Mouse (Mus musculus) gastrocnemius, adult 18-20 months (tissue): Measurements from ENCODE around the gene S100a16. TPM values are rescaled to one million over a fixed set of nuclear protein-coding genes. Genes with fewer than 3 reads are reported as not detected.

ENCODE experiments used
- DNase-seq: peaks from one replicate; pipeline ENCODE4 v3.0.0; 2021; ENCODE audit warnings: low spot score
- total RNA-seq, 2 experiments: library from RNA; stranded (reverse); gene quantifications; 2 replicates each; pipeline ENCODE4 v1.2.3; 2021

Gene S100a16
- total RNA-seq, 2 experiments from 2014 or later: 51.3 to 58.8 TPM

DNA sequence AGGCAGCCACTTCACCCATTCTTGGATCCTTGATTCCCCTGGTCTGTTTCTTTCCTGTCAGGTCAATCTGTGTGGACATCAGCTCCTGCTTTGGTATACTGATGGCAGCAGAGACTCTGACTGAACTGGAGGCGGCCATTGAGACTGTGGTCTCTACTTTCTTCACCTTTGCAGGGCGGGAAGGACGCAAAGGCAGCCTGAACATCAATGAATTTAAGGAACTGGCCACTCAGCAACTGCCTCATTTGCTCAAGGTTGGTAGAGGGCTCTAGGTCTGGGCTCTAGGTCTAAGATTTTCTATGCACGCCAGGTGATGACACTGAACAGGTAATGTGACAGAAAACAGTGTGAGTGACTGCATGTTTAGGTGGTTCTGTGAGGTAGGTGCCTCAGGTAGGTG lies 21.3 kb upstream of the S100a16 start:
- no peak for DNase-seq

DNA sequence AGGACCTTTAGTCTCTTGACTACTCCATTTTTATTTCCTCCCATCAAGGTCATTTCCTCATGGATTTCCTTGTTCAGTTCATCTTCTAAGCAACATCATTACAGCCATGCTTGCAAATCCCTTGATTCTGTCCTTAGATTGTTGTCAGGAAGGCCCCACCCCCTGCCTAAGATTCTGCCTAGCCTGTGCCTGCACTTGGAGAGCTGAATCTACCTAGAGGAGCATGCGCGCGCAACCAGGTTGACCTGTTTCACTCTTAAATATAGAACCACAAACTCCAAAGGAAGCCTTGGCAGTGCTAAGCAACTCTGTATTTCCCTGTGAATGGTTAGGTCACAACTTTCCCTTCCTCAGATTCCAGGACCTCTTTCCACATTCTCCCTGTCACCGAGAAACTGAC lies 19.3 kb upstream of the S100a16 start:
- no peak for DNase-seq

DNA sequence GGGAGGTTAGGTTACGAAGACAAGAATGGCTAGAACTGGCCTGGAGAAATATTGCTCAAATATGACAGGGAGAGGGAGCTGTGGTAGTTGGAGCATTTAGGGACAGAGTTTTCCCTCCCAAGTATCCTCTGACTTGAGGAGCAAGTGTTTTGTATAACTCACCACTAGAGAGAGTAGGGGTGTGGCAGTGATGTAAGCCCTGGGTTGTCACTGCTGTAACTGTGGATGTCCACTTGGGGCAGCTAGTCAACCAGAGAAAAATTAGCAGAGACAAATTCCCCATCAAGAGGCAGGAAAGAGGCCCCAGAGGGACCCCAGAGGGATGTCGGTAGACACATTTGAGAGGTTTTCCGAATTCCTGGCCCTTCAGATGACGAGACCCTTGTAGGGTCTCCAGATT lies 11.6 kb upstream of the S100a16 start:
- DNase-seq: peak; percentile 70

DNA sequence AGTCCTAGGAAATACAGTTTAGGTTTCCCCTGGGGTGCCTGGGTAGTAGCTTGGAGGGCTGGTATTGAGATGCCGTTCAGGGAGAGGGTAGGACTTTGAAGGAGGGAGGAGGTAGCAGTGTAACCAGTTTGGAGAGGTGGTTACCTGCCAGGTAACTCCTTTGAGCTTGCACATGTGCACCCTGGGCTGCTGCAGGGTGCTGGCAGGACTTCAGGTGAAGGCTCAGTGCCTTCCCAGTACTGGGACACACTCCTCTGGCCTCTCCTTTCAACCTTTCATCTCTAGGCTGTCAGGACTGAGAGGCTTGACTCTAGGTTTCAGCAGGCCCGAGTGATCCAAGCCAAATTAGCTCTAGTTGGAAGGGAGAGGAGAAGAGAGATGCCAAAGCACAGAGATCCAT lies 11.0 kb upstream of the S100a16 start:
- DNase-seq: no peak

DNA sequence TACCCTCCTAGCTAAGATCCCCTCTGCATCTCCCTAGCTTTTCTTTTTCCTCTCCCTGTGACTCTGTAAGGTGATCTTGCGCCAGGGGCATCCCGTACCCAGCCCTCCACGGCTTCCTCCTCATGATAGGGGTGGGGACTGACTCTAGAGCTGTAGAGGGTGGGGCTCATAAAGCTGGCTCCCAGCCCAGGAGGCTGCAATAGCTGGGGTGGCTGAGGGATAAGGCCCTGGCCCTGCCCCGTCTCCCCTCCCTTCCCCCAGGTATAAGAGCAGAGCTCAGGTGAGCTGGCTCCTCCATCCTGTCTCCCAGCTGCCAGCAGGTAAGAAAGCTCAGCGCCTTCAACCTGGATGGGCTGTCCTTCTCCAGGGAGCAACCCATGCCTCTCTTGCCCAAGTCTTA lies 10.5 kb upstream of the S100a16 start, which contains the start of gene S100a14:
Gene S100a14, plus strand, starts transcription at position 277 of the 400 bp plus-strand sequence.
- DNase-seq: no peak

DNA sequence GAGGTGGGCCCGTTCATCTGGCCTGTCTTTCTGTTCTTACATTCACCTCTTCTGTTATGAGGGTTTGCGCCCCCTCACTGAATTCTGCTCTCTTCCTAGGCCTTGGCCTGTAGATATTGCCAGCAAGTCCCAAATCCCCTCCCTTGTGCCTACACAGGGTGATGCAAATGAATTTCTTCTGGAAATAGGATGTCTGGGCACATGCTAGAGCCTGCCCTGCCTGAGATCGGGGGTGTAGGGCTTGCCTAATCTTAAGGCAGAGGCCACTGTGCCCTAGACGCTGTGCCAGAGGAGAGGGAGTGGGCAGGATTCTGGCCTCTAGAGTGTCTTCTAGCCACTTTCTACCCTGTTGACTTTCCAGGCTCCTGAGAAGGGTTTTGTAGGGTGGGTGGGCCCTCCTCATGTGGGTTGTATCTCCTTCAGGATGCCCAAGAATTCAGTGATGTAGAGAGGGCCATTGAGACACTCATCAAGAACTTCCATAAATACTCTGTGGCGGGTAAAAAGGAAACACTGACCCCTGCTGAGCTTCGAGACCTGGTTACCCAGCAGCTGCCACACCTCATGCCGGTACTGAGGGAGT lies 9.7 kb upstream of the S100a16 start:
- DNase-seq: no peak

DNA sequence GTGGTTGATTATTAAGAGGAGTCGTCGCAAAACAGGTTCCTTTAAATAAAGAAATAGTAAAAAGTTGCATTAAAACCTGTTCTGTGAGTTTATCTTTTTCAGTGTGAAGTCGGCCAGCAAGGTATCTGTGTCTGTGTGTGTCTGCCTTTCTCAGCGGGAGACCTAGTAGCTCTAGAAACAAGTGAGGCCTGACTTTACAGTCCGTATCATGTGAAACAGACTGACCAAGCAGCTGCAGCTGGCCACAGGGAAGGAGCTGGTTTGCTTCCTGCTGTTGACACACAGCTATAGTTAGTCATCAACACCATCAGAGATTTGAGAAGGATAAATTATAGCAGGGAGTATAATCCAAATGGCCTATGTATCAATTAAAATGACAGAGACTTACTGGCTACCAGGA lies 5.3 kb upstream of the S100a16 start:
- no peak for DNase-seq

DNA sequence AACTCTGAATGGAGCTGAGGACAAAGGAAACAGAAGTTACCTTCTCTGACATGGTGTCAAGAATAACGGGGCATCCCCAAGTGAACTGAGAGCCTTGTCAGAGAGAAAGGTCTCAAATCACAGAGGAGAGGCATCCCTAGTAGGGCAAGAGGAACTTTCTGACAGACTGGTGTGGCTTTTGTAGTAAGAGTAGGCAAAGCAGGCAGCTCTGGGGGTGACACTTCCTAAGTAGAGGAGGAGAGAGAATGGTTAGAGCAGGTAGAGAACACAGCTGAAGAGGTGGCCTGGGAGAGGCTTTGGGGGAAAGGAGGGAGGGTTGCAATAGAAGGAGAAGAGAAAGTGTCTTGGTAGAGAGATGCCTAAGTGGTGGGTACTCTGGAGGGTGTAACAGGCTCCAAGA lies 1.6 kb upstream of the S100a16 start:
- no peak for DNase-seq

DNA sequence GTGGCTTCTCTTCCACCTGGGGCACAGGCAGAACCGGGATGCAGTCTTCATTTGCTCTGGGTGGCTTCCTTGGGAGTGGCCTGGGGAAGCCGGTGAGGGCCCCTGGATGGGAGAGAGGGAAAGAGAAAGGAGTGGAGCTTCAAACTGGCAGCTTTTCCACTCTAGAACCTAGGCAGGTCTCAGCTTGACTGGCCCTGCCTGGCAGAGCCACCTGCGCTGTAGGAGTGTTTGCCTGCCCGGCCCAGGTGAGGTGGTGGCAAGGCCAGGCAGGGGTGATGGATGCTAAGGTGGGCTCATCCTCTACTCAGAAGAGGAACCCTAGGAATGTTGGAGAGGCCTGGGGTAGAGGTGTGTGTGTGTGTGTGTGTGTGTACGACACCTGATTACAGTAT lies 847 bp downstream of the S100a16 start:
- DNase-seq: no peak

DNA sequence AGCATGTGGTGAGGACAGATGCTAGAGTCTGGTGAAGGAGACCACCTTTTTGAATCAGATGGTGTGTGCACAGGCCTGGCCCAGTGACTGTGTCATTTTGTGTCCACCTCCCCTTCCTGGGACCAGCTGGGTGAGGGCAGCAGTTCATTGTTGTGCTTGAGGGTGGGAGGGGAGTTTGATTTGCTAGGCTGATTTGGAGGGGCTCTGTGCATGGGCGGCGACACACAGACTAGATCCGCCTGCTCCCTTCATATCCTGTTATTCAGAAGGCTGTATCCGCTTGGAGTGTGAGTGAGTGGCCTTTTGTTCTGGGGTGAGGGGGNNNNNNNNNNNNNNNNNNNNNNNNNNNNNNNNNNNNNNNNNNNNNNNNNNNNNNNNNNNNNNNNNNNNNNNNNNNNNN lies 3.9 kb downstream of the S100a16 start:
- DNase-seq: no peak

DNA sequence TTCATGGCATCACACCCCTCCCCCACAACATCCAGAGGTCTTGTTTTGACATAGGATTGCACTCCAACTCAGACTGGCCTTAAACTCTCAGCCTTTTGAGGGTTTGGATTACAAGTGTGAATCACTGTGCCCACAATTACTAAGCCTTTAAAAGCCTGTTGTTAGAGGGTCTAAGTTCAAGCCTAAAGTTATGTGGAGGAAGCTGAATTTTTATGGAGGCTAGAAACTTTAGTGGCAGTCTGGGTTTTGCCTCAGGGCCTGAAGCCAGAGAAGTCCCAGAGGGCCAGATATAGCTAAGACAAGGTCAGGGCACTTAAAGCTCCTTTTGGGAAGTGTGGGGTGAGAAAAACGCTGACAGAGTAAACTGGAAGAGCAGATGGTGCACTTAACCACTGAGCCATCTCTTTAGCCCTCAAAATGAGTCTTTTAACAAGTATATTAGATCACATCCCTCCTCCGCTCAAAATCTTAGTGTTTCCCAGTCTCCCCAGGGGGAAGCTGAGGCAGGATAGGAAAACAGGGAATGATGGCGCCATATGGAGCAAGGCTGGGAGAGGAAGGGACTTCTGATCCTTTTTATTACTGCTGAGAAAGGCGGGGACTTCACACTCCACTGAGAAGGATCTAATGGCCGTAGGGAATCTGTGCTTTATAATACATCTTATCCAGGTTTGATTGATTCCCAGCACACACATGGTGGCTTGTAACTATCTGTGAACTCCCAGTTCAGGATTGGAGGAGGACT lies 12.8 kb downstream of the S100a16 start:
- no peak for DNase-seq

DNA sequence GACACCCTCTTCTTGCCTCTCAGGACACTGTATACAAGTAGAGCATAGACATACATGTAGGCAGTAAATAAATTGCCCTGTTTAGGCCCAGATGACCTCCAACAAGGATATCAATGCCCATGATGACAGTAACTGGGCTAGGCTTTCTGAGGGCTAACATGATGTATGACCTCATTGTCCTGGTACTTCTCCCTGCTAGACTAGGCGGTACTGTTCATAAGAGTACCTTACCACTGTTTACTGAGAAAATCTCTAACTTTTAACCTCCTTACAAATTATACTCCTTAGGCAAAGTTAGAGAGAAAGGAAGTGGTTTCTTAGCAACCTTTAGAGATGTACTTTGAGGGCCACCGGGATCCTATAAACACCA lies 13.4 kb downstream of the S100a16 start:
- no peak for DNase-seq

DNA sequence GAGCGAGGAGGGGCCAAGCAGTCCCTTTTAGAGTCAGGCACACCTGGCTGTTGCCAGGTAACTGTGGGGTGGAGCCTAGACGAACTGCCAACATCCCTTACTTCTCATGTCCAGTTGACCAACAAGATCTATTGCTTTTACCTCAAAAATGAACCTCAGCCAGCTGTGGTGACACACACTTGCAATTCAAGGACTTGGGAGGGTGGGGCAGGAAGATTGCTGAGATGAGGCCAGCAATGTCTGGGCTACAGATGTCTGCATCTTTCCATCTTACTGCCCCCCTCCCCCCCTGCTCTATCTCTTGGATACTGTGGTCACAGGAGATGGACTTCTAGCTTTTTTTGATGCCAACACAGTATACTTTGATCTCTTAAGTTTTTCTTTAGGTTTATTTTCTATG lies 15.2 kb downstream of the S100a16 start:
- DNase-seq: no peak

DNA sequence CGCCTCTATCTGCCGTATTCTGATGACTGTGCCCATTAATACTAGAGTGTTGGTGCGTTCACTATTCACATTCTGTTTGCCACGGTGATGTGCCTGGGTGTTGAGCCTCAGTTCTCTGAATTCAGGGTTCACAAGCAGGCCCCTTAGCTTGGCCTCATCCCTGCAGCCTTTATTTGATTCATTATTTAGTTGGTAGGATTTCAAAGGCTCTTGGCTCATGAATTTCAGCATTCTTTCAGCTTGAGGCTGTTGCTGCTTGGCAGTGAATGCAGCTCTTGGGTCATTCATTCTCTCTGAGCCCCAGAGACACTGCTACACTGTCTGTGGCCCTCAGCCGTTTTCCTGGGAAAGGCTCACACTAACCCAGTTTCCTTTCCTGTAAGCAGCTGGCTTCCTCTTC lies 18.9 kb downstream of the S100a16 start:
- DNase-seq: peak; percentile 58

DNA sequence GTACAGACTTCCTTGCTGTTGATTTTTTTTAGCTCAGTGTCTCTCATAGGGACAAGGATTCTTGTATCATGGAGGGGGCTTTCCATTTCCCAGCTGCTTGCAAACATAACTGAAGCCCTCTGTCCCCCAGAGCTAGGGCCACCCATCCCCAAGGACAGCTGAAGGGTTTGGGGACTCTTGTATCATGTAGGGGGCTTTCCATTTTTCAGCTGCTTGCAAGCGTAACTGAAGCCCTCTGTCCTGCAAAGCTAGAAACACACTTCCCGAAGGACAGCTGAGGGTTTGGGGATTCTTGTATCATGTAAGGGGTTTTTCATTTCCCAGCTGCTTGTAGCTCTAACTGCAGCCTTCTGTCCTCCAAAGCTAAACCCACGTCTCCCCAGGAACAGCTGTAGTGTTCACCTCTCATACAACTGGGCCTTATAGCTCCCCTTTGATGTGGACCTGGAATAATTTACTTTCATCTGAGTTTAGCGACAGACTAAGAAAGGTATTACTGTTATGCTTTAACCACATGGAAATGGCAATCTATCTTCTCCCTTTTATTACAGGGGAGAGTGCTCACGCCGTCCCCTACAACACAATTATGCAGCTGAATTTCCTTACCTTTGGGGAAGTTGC lies 23.1 kb downstream of the S100a16 start, which contains the start of gene S100a3:
Gene S100a3, plus strand, starts transcription at position 571 of the 621 bp plus-strand sequence.
- no peak for DNase-seq

DNA sequence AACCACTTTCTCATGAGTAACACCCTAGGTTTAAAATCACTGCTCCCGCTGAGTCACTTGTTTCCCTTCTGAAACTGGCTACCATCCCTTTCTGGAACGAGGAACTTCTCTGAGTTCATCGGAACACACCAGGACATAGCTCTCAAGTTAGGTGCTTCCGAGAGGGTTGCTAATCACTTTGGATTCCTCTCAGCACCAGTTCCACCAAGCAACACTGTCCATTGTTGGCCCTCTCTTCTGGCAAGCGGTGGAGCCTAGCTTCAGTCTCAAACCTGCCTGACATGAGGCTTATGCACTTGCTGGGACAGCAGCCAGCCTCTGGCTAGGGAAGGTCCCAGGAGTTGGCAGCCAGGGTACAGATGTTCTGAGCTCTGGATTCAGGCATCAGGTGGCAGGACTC lies 37.6 kb downstream of the S100a16 start:
- DNase-seq: peak; percentile 58

DNA sequence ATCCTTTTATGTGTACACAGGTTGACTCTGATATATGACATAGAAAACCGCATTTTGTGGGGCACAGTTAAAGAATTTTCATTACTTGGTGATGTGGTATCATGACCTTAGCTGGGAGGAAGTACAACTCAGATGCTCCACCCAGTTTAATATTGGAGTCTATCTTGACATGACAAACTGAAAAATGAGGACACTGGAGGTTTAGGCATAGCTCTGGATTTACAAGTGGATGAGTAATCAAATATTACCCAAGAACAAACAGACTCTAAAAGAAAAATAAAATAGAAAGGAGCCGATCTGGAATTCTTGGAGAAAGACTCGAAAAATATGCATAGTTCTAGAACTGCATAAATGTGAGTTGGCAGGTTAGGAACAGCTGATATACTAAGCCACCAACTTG lies 38.3 kb downstream of the S100a16 start:
- no peak for DNase-seq

DNA sequence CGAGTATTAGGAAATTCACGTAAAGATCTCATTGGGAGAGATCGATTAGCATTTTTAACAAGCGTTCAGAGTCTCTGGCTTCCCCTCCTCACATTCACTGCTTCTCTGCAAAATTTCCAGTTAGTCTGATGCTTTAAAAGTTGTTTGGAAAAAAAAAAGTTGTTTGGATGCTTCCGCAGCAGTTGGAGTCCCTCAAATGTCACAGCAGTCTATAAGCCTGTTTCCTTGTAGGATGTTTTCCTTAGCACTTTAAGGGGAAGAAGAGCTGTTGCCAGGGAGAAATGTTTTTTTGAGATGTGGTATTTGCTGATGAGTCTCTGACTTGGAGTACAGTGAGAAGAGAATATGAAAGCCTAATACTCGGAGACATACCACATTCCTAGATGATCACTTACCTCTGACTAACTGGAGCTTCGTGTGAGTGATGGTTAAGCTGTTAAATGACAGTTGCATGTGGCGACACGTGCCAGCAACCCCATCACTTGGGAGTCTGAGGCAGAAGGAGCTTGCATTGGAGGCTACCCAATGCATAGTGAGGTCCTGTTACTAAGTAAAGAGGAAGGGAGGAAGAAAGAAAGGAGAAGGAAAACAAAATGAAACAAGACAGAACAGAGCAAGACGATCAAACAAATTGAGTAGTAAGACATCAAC lies 39.4 kb downstream of the S100a16 start:
- no peak for DNase-seq

DNA sequence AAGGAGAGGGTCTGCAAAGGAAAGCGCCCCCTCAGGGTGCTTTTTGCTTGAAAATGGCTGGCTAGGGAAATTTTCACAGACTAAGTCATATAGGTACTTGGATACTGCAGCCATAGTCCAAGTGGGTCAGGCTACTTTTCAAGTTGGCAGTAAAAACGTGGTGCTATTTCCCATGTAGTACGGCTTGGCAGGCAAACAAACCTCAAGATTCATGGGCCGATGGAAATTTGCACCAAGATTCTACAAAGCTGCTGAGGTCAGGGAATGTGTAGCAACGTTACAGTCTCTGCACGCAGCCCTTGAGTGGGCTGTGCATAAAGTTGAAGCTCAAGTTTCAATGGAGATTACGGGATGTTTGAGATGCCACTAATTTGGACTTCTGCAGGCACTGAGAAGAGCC lies 42.4 kb downstream of the S100a16 start:
- no peak for DNase-seq

DNA sequence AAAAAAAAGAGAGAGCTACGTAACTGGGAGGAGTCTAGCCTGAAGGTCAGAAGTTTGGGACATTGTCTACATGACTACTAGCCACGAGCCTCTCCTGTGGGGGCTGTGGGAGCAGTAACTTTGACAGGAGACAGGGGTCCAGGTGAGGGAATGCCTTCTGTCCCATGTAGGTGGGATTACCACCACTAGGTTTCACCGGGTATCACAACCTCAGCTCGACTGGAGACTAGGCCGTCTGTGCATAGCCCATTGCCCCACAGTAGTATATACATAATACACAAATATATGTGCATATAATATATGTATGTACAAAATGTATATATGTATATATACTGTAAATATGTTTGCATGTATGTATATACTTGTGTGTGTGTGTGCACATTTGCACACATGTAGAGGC lies 44.1 kb downstream of the S100a16 start:
- no peak for DNase-seq

DNA sequence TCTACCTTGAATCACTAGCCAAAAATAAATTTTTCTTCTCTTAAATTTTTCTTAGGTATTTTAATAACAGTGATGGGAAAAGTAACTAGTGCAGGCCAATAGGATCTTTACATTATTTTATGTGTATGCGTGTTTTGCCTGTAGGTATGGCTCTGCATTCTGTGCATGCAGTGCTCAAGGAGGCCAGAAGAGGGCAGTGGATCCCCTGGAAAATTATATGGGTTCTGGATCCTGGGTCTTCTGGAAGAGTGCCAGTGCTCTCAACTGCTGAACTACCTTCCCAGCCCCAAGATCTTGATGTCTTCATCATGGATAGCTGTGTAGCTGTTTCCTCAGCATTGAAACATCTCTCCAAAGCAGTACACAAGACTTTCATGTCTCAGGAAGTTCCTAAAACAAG lies 45.1 kb downstream of the S100a16 start:
- DNase-seq: no peak

DNA sequence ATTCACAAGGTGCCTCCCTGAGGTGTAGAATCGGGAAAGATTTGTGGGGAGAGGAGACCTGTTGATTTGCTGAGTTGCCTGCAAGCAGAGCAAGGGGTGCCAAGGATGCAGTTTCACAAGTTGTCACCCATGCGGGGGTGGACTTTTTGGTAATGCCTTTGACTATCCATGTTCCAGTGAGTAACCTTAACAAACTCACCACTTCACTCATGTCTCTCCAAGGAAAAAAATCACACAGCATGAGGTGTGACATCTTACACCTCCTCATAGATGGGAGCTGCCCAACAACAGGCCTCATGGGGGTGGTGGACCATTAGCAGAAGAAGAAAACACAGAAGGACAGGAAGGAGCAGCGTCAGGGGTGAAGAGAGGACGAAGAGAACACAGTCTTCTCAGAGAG lies 45.5 kb downstream of the S100a16 start:
- no peak for DNase-seq

DNA sequence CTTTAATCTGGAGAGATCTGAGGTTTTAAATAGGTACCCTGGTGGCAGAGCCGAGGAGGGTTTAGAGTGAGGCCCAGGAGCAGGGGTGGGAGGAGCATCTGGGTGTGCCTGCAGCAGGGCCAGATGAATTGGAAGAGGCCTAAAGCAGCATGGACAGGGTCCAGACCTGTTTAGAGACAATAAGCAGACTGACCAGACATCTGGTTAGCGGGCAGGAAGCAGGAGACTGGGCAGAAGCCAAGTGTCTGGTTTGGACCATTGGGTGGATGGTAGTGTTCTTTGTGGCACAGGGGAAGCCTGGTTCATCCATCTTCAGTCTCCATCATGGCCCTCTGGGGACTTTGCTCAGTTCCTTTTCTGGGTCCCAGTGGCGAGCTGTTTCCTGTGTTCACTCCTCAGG lies 46.8 kb downstream of the S100a16 start:
- DNase-seq: peak; percentile 43
